Mouse (Mus musculus): ENCODE measurements around the gene Mup22. TPM values are rescaled to one million over a fixed set of nuclear protein-coding genes. Genes with fewer than 3 reads are reported as not detected.
"Not testable (repeated sequence)": the region's sequence is repeated elsewhere in the genome, so short reads cannot be mapped to it uniquely, and the experiment has no call there.

Gene Mup22
- polyA plus RNA-seq (2021), result not detected

GRCm38 (mm10) chr4:60821363-60821762 lies at the start of gene Mup22:
Gene Mup22 (minus strand): TSS chr4:60821463.
- DNase-seq (ENCODE audit: low read depth, low spot score); CTCF ChIA-PET; POLR2A ChIA-PET; ATAC-seq; H3K27me3 ChIP-seq; in situ Hi-C loops (cut with MboI; ENCODE audit: low pct_unique_long_range_greater_than_20kb): not testable (repeated sequence)

- H3K27me3 ChIP-seq; in situ Hi-C loops (cut with MboI; ENCODE audit: low pct_unique_long_range_greater_than_20kb); POLR2A ChIA-PET; CTCF ChIA-PET; ATAC-seq; DNase-seq (ENCODE audit: low read depth, low spot score): not testable (repeated sequence)
Observed at GRCm38 (mm10) chr4:60840889-60841288, 19.6 kb upstream of the Mup22 start.

Other genes with a start within 250 kb of the Mup22 start
- not detected for gene Mup10, start 239.3 kb downstream of the Mup22 start, polyA plus RNA-seq (2021)
- not detected for gene Mup11, start 159.1 kb downstream of the Mup22 start, polyA plus RNA-seq (2021)
- gene Mup12, start 80.1 kb downstream of the Mup22 start, polyA plus RNA-seq (2021), result not detected

Measured in Patski (cell line).